Mouse (Mus musculus): Measurements from ENCODE around the gene Ephb4.

GRCm38 (mm10) chr5:137411235-137411634 is 61.3 kb downstream of the Ephb4 start:
- no peak for TF ChIP-seq TAL1 (IDR thresholded peaks at IDR 0.05; ENCODE audit: low read length)
- TF ChIP-seq GATA1 (IDR thresholded peaks at IDR 0.05; ENCODE audit: low read length): no peak
